Mouse (Mus musculus) C2C12 (cell line): ENCODE results near the gene BC030870.

Experiments used
- CEBPB ChIP-seq: IDR thresholded peaks from one replicate; pipeline ENCODE4 v1.6.1; 2011; ENCODE audit warnings: low read depth, mild to moderate bottlenecking, control low read depth, moderate library complexity
- CTCF ChIP-seq: IDR thresholded peaks from one replicate; pipeline ENCODE4 v1.5.1; 2011; ENCODE audit not compliant: control insufficient read depth, insufficient read depth, insufficient read length
- FOSL1 ChIP-seq: IDR thresholded peaks from one replicate; pipeline ENCODE4 v1.8.0; 2011; ENCODE audit warnings: mild to moderate bottlenecking, low read length; ENCODE audit not compliant: poor library complexity, insufficient read depth, severe bottlenecking
- MAX ChIP-seq: IDR thresholded peaks from one replicate; pipeline ENCODE4 v1.6.1; 2011; ENCODE audit warnings: mild to moderate bottlenecking, control low read depth
- MYOD1 ChIP-seq: IDR thresholded peaks from one replicate; pipeline ENCODE4 v1.6.1; 2011; ENCODE audit warnings: low read depth; ENCODE audit not compliant: control insufficient read depth, insufficient read length
- MYOG ChIP-seq: IDR thresholded peaks from one replicate; pipeline ENCODE4 v1.6.1; 2011; ENCODE audit not compliant: control insufficient read depth, insufficient read length; ENCODE audit errors: extremely low read depth

- TF ChIP-seq CTCF (no peak), MAX (no peak), MYOD1 (no peak), MYOG (no peak), CEBPB (no peak), FOSL1 (no peak)
Observed at GRCm38 (mm10) chr8:65157901-65158300, 28.5 kb upstream of the BC030870 start.
